Mouse (Mus musculus) MN1 (cell line): ENCODE results near the gene Chst11.
A peak's percentile ranks its signal among the peaks of the same experiment; 100 is the strongest.

Experiments
- DNase-seq: peaks from one replicate; pipeline ENCODE4 v3.0.0-alpha.2; 2016; ENCODE audit warnings: low spot score

Gene Chst11

DNA sequence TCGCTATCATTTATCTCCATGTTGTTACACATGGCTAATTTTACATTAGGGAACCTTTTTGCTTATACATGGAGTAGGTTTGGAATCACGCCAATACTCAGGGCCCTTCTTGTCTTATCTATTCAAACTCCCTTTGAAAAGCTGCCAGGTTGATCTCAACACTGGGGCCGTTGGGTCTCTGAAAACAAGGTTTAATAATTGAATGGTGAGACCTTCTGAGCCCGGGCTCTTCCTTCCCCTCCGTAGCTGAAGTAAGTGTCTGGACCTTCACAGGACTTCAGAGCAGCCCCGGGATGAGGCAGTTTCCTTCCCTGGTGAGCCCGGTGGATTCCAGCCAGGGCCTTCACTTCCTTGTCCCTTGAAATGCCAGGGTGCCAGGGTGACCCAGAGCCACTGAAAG, 5.6 kb downstream of the Chst11 start:
- DNase-seq, result peak; percentile 45

GRCm38 (mm10) chr10:82991756-82992519, 6.6 kb downstream of the Chst11 start:
- DNase-seq, result no peak

- no peak for DNase-seq
Measured at GRCm38 (mm10) chr10:82994284-82994683, 9.0 kb downstream of the Chst11 start.

- no peak for DNase-seq
Measured at GRCm38 (mm10) chr10:82997460-82997859, 12.2 kb downstream of the Chst11 start.

GRCm38 (mm10) chr10:83000169-83000568, 14.9 kb downstream of the Chst11 start:
- no peak for DNase-seq

GRCm38 (mm10) chr10:83000721-83001120, 15.4 kb downstream of the Chst11 start:
- no peak for DNase-seq

DNA sequence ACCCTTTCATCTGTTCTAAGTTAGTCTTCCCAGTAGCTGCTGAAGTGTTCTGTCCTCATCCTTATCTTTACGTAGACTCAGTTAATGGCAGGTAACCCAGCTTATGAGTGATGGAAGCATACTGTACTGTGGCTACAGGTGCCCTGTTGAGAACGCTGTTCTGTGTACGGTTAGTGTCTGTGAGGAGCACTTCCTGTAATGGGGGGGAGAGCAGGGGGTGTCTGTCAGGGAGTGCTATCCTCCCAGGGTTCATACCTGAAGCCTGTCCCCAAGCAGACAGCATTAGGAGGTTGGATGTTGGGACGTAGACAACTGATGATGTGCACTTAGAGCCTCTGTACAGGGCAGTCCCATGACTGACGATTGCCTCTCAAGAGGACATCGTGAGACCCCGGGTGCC, 18.6 kb downstream of the Chst11 start:
- DNase-seq, result no peak

DNA sequence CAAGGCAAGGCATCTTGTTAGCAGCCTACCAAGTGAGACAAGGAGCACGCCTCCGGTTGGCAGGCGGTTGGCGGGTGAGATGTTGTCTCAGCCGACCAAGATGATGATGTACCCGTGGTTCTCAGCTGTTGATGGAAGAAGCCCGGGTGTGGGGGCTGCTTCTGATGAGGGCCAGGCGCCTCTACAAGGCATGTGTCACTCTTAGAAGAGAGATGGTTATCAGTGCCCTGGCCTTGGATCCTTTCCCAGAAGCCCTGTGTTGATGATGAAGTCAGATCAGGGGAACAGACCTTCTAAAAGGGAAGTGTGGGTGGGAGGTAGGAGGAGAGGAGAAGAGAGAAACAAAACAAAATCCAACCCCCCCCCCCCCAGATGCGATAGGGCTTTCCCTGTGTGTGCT, 19.1 kb downstream of the Chst11 start:
- DNase-seq, result peak; percentile 93

- peak; percentile 48 for DNase-seq
Measured at GRCm38 (mm10) chr10:83005003-83005402, 19.7 kb downstream of the Chst11 start.

DNA sequence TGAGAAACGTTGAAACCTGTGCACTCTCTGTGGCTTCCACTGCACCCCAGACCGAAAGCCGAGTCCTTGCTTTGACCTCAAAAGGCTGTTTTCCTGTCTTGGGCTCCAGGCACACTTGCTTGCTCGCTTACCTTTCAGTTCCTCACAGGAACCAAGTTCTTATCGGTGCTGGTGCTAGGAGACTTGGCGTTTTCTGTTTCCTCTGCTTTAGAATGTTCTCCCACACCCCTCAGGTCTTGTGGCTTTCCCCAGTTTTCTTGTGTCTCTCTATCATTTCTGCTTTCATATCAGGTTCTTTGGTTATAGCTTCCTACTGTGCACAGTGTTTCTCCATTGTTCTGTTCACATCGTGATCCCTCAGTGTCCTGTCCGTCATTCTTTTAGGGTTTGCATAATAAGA, 21.0 kb downstream of the Chst11 start:
- DNase-seq, result no peak

DNA sequence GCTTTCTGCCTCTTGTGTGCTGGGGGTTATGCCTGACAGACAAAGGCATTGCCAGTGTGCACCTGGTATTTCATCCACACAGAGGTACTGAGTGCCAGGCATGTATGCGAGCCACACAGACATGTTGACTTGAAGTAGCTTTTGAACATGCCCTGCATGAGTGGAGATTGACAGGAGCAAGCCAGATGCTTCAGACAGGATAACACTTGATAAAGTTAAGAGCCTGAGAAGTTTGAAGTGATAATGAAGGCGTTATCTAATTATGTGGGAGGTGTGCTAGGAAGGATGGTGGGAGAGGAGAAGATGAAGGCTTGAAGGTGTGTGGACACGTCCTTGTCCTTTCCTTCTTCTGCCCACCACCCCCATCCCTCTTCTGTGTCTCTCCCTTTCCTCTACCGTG, 28.7 kb downstream of the Chst11 start:
- DNase-seq, result no peak

GRCm38 (mm10) chr10:83015919-83016318, 30.6 kb downstream of the Chst11 start:
- DNase-seq, result no peak

- DNase-seq, result no peak
Measured at GRCm38 (mm10) chr10:83016779-83017178, 31.5 kb downstream of the Chst11 start.

DNA sequence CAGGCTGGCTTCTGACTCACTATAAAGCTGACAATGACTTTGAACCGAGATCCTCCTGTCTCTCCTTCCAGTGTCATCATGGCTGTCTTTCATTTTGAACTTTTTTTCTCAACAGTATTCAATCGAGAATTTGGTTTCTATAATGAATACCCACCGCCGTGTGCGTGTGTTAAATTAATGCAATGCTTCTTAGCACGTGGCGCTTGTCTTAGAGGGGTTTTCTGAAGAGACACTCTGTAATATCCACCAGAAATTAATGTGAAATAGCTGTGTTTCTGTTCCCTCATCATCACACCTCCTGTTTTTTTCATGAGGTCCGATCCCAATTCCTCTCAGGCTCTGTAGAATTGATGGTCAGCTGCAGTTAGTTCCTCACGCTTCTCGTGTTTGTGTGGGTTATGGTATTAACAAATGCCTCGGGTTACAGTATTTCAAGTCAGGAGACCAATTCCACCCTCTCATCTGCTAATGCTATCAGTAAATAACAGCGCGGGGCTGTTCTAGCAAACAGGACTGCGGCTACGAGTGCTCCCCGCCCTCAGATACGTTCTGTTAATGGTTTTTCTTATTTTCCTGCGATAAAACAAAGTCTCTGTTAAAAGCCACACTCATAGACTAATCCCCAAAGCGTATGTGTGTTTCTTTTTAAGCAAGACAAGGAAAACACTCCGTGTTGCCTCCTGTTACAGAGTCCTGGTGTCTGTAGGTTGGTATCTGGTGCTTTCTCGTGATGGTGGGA, 32.6 kb downstream of the Chst11 start:
- DNase-seq, result no peak

- no peak for DNase-seq
Measured at GRCm38 (mm10) chr10:83018521-83018920, 33.2 kb downstream of the Chst11 start.

GRCm38 (mm10) chr10:83019497-83020270, 34.4 kb downstream of the Chst11 start:
- no peak for DNase-seq

GRCm38 (mm10) chr10:83022616-83023015, 37.3 kb downstream of the Chst11 start:
- no peak for DNase-seq

GRCm38 (mm10) chr10:83026174-83026573, 40.9 kb downstream of the Chst11 start:
- DNase-seq, result no peak

- no peak for DNase-seq
Measured at GRCm38 (mm10) chr10:83027673-83028072, 42.4 kb downstream of the Chst11 start.

DNA sequence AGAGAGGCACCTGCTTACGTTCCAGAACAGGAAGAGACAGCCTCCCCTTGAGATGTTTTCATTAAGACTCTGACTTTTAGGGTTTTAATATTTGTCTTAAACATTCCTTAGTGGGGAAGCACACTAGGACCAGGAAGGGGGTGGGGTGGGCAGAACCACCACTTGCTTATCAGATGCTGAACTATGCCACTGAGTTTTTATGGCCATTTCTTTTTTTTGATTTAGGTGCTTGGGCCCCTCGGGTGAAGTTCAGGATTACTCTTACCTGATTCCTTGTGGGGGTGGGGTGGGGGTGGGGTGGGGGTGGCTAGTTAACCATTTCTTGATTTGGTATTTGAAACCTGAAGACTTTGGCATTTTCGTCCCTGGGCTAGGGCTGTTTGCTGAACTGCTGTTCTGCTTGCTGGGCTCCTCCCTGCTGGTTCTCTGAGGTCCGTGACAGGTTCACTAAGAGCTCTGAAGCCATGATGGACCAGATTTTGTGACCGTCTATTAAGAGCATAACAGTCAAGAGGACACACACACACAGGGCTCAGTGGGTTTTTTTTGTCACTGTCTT, 44.9 kb downstream of the Chst11 start:
- no peak for DNase-seq

DNA sequence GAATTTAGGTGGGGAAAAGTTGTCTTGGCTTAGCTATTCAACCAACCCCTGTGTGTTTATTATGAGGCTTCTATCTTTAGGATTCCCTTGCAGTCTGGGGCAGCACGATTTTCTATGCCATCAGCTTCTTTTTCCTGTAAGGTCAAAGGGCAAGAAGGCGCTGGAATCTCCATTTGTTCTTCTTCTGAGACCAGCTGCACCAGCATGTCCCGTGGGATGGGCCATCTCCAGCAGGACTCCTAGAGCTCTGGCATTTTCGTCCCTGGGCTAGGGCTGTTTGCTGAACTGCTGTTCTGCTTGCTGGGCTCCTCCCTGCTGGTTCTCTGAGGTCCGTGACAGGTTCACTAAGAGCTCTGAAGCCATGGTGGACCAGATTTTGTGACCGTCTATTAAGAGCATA, 45.6 kb downstream of the Chst11 start:
- DNase-seq, result peak; percentile 22

DNA sequence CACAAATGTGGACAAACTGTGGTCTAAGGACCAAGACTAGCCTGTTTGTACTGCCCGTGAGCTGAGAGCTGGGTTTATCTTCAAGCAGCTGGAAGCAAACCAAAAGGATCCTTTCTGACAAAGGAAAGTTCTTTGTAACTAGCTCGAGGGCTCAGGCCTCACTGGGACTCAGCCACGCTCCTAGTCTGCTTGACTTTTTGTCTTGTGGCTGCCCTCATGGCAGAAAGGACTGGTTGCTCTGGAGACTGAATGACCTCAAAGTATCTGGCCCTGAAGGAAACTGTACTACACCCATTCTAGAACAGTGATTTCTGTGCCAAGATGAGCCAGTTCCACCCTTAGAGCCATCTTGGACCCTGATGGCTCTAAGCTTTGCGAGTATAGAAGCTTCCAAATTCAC, 46.3 kb downstream of the Chst11 start:
- DNase-seq, result no peak
